25 mouse cellular contexts compared by ENCODE assay signal in genomic region chr4:34603123-34603522, GRCm38 (mm10).
"Had no signal": no experiment of that assay in that cellular context is flagged by ENCODE, and none has a peak within 500 bp of the region (broad histone marks: within the 10 kb centered on the region; RNA-seq: fewer than 3 reads in every experiment).

No protein-coding gene starts in this region.

- ATAC-seq: forebrain, embryonic 13.5 days; forebrain, embryonic 14.5 days; forebrain, embryonic 15.5 days; forebrain, embryonic 16.5 days; forebrain, postnatal 0 days had no signal

- DNase-seq: cerebellum, adult 18-20 months; cerebellum, adult 8-10 months; cerebellum, adult 9-10 months; cerebellum, adult 9-11 months; cerebellum, postnatal 14 days; cerebellum, postnatal 25 days; cerebellum, postnatal 36 days; embryo, embryonic 11 days; forebrain, postnatal 0 days; gastrocnemius, adult 2 months; gastrocnemius, postnatal 10 days; gastrocnemius, postnatal 14 days; gastrocnemius, postnatal 25 days; gastrocnemius, postnatal 36 days had no signal

- H3K27ac ChIP-seq: embryonic facial prominence, embryonic 10.5 days; embryonic facial prominence, embryonic 12.5 days; embryonic facial prominence, embryonic 13.5 days; embryonic facial prominence, embryonic 15.5 days; forebrain, embryonic 10.5 days; forebrain, embryonic 12.5 days; forebrain, embryonic 13.5 days; forebrain, embryonic 15.5 days; gastrocnemius, adult 2 months had no signal

- H3K4me1 ChIP-seq: embryonic facial prominence, embryonic 10.5 days; embryonic facial prominence, embryonic 12.5 days; embryonic facial prominence, embryonic 13.5 days; embryonic facial prominence, embryonic 15.5 days; forebrain, embryonic 10.5 days; forebrain, embryonic 12.5 days; forebrain, embryonic 13.5 days; forebrain, embryonic 15.5 days had no signal

- H3K4me3 ChIP-seq: embryonic facial prominence, embryonic 10.5 days; embryonic facial prominence, embryonic 12.5 days; embryonic facial prominence, embryonic 13.5 days; embryonic facial prominence, embryonic 15.5 days; erythroblast, embryonic 14.5 days; forebrain, embryonic 10.5 days; forebrain, embryonic 12.5 days; forebrain, embryonic 13.5 days; forebrain, embryonic 15.5 days; gastrocnemius, adult 2 months had no signal

- H3K4me2 ChIP-seq: embryonic facial prominence, embryonic 12.5 days; embryonic facial prominence, embryonic 13.5 days; embryonic facial prominence, embryonic 15.5 days; forebrain, embryonic 12.5 days; forebrain, embryonic 13.5 days; forebrain, embryonic 15.5 days had no signal

- H3K27me3 ChIP-seq: embryonic facial prominence, embryonic 12.5 days; embryonic facial prominence, embryonic 13.5 days; embryonic facial prominence, embryonic 15.5 days; forebrain, embryonic 12.5 days; forebrain, embryonic 13.5 days; forebrain, embryonic 15.5 days had no signal

- H3K9me3 ChIP-seq: embryonic facial prominence, embryonic 10.5 days; embryonic facial prominence, embryonic 12.5 days; embryonic facial prominence, embryonic 13.5 days; embryonic facial prominence, embryonic 15.5 days; forebrain, embryonic 10.5 days; forebrain, embryonic 12.5 days; forebrain, embryonic 13.5 days; forebrain, embryonic 15.5 days had no signal

- H3K9ac ChIP-seq: embryonic facial prominence, embryonic 12.5 days; embryonic facial prominence, embryonic 13.5 days; embryonic facial prominence, embryonic 15.5 days; forebrain, embryonic 12.5 days; forebrain, embryonic 13.5 days; forebrain, embryonic 15.5 days; forebrain, postnatal 0 days had no signal
